8 mouse cellular contexts compared by ENCODE assay signal in genomic region chr14:56778200-56778932, GRCm38 (mm10). TPM values are rescaled to one million over a fixed set of nuclear protein-coding genes. Genes with fewer than 3 reads are reported as not detected.
A peak's percentile ranks its signal among the peaks of the same experiment; 100 is the strongest.
DNase-seq lines count a peak whose midpoint lies in the region; ATAC-seq and TF ChIP-seq lines count a peak whose summit lies in the region.

Pspc1 (minus strand) TSS chr14:56778316.

- H3K9ac ChIP-seq in embryonic facial prominence, embryonic 14.5 days (ENCODE audit: low read depth, low read length): peak within 1 kb of the TSS; percentile 94
- peak within 1 kb of the TSS; percentile 85 for H3K9ac ChIP-seq in heart, adult 2 months (ENCODE audit: low read depth, low read length)
- H3K9ac ChIP-seq in limb, embryonic 13.5 days: peak within 1 kb of the TSS; percentile 91
- H3K9ac ChIP-seq in midbrain, embryonic 16.5 days (ENCODE audit: low read depth, low read length): peak within 1 kb of the TSS; percentile 90

- peak within 1 kb of the TSS; percentile 96 for H3K27ac ChIP-seq in embryonic facial prominence, embryonic 14.5 days (replicated peaks; ENCODE audit: low read depth, low read length)
- peak within 1 kb of the TSS; percentile 92 for H3K27ac ChIP-seq in heart, adult 2 months
- peak within 1 kb of the TSS; percentile 96 for H3K27ac ChIP-seq in limb, embryonic 13.5 days
- H3K27ac ChIP-seq in midbrain, embryonic 16.5 days (ENCODE audit: low read length): peak within 1 kb of the TSS; percentile 96

- no peak for TF ChIP-seq CTCF in heart, adult 2 months (IDR thresholded peaks at IDR 0.05)

- TF ChIP-seq POLR2A in heart, adult 2 months (IDR thresholded peaks at IDR 0.05; ENCODE audit: insufficient read depth, low read depth, low read length): peak; percentile 99

- peak; percentile 35; the same call in 1 of the 2 replicates for TF ChIP-seq EP300 in heart, adult 2 months (IDR thresholded peaks at IDR 0.05; ENCODE audit: insufficient read depth, low read depth, low read length)

- H3K79me2 ChIP-seq in heart, adult 2 months (replicated peaks; ENCODE audit: control insufficient read depth, insufficient read depth, low read length): peaks cover 1% of the 10 kb centered on the region; the same call in 1 of the 2 replicates

- peak within 1 kb of the TSS; percentile 74 for H3K4me2 ChIP-seq in embryonic facial prominence, embryonic 14.5 days (ENCODE audit: low read depth, low read length)
- H3K4me2 ChIP-seq in limb, embryonic 13.5 days (replicated peaks): peak within 1 kb of the TSS; percentile 80
- peak within 1 kb of the TSS; percentile 69 for H3K4me2 ChIP-seq in midbrain, embryonic 16.5 days (ENCODE audit: low read length)

- WGBS in embryonic facial prominence, embryonic 14.5 days: under 1% methylated on average over 36 of the region's 36 CpGs
- 1% methylated on average over 36 of the region's 36 CpGs for WGBS in heart, adult 2 months
- under 1% methylated on average over 36 of the region's 36 CpGs for WGBS in limb, embryonic 13.5 days
- WGBS in midbrain, embryonic 16.5 days: under 1% methylated on average over 36 of the region's 36 CpGs

- ATAC-seq in embryonic facial prominence, embryonic 14.5 days (ENCODE audit: low read depth): peak; percentile 99
- ATAC-seq in limb, embryonic 13.5 days (ENCODE audit: low FRiP score, low read depth): peak; percentile 98
- peak; percentile 98 for ATAC-seq in midbrain, embryonic 16.5 days

- intact Hi-C loops in heart, adult 2 months (cut with DNase I): loop anchor here (1.0 to 10.0 kb wide), 3 partner anchors 32 to 204 kb away; partner anchors contain the start of genes Cenpj, Mphosph8, Parp4 and Zmym5

- H3K36me3 ChIP-seq in embryonic facial prominence, embryonic 14.5 days (ENCODE audit: control insufficient read depth, insufficient read depth, low read length): no peaks in the 10 kb centered on the region
- no peaks in the 10 kb centered on the region; the same call in 1 of the 2 replicates for H3K36me3 ChIP-seq in heart, adult 2 months (ENCODE audit: control insufficient read depth, insufficient read depth, low read length)
- H3K36me3 ChIP-seq in limb, embryonic 13.5 days: no peaks in the 10 kb centered on the region
- no peaks in the 10 kb centered on the region for H3K36me3 ChIP-seq in midbrain, embryonic 16.5 days (ENCODE audit: control insufficient read depth, insufficient read depth, low read length)

- peak within 1 kb of the TSS; percentile 95 for H3K4me3 ChIP-seq in embryonic facial prominence, embryonic 14.5 days (ENCODE audit: low read depth, low read length)
- peak within 1 kb of the TSS; percentile 97 for H3K4me3 ChIP-seq in heart, adult 2 months
- H3K4me3 ChIP-seq in limb, embryonic 13.5 days: peak within 1 kb of the TSS; percentile 97
- peak within 1 kb of the TSS; percentile 94 for H3K4me3 ChIP-seq in midbrain, embryonic 16.5 days (ENCODE audit: low read depth, low read length)

- no peaks in the 10 kb centered on the region for H3K27me3 ChIP-seq in embryonic facial prominence, embryonic 14.5 days (replicated peaks; ENCODE audit: control insufficient read depth, insufficient read depth, low read length)
- no peaks in the 10 kb centered on the region for H3K27me3 ChIP-seq in heart, adult 2 months (ENCODE audit: control insufficient read depth, insufficient read depth, low read length)
- no peaks in the 10 kb centered on the region for H3K27me3 ChIP-seq in limb, embryonic 13.5 days
- H3K27me3 ChIP-seq in midbrain, embryonic 16.5 days (ENCODE audit: control insufficient read depth, insufficient read depth, low read depth, low read length): no peaks in the 10 kb centered on the region

- H3K9me3 ChIP-seq in embryonic facial prominence, embryonic 14.5 days (ENCODE audit: control insufficient read depth, low read length): no peaks in the 10 kb centered on the region
- H3K9me3 ChIP-seq in limb, embryonic 13.5 days: no peaks in the 10 kb centered on the region
- H3K9me3 ChIP-seq in midbrain, embryonic 16.5 days (replicated peaks; ENCODE audit: control insufficient read depth, low read length, poor library complexity, severe bottlenecking): no peaks in the 10 kb centered on the region

- peak; percentile 93 for DNase-seq in 3T3-L1 (ENCODE audit: low read depth, low spot score)
- peak; percentile 90 to 97 for DNase-seq in adrenal gland, postnatal 4 days (ENCODE audit: low spot score in 2 of 2)
- peak; percentile 99 for DNase-seq in embryonic facial prominence, embryonic 14.5 days (ENCODE audit: low spot score)
- DNase-seq in heart, adult 2 months: peak; percentile 98
- peak; percentile 96 to 97 for DNase-seq in kidney, adult 8-10 months
- peak; percentile 95 to 98 for DNase-seq in spleen, postnatal 10 days (ENCODE audit: low spot score in 2 of 2)

- peaks cover 12% of the 10 kb centered on the region for H3K4me1 ChIP-seq in embryonic facial prominence, embryonic 14.5 days (ENCODE audit: control insufficient read depth, insufficient read depth, low read length)
- peaks cover 5% of the 10 kb centered on the region; the same call in 1 of the 2 replicates for H3K4me1 ChIP-seq in heart, adult 2 months (ENCODE audit: control insufficient read depth, insufficient read depth, low read length)
- peaks cover 25% of the 10 kb centered on the region for H3K4me1 ChIP-seq in limb, embryonic 13.5 days
- peaks cover 29% of the 10 kb centered on the region for H3K4me1 ChIP-seq in midbrain, embryonic 16.5 days (ENCODE audit: control insufficient read depth, insufficient read depth, low read length)

RNA-seq across cellular contexts. Expression of gene Pspc1, which starts in this region (rescaled TPM):
- 10 to 100 TPM; 37.0 to 45.0 TPM for total RNA-seq in adrenal gland, postnatal 4 days (2021)
- 27.1 and 29.8 TPM in 2 replicates for polyA plus RNA-seq in embryonic facial prominence, embryonic 14.5 days (2014; fragmentation: Nextera tagmentation; extraction: Ambion mirVana)
- 10 to 100 TPM; 14.1 to 15.1 TPM for total RNA-seq in heart, adult 2 months (2021)
- polyA plus RNA-seq in heart, adult 2 months (2012; rRNA removed): 3.2 and 4.1 TPM in 2 replicates
- 34.3 and 37.8 TPM in 2 replicates for polyA plus RNA-seq in limb, embryonic 13.5 days (2015; fragmentation: Nextera tagmentation; extraction: Ambion mirVana)
- polyA plus RNA-seq in midbrain, embryonic 16.5 days (2015; fragmentation: Nextera tagmentation; extraction: Ambion mirVana): 38.8 and 49.1 TPM in 2 replicates

Comparison
In these comparisons a context has a peak if more than half of its experiments do, and no peak if none do; other contexts are left out.
1. Peak in every context shown above with its lines: DNase-seq, ATAC-seq, H3K4me3 ChIP-seq and H3K27ac ChIP-seq.